Mouse (Mus musculus): ENCODE measurements around the gene Ptprm.

Gene Ptprm

DNA sequence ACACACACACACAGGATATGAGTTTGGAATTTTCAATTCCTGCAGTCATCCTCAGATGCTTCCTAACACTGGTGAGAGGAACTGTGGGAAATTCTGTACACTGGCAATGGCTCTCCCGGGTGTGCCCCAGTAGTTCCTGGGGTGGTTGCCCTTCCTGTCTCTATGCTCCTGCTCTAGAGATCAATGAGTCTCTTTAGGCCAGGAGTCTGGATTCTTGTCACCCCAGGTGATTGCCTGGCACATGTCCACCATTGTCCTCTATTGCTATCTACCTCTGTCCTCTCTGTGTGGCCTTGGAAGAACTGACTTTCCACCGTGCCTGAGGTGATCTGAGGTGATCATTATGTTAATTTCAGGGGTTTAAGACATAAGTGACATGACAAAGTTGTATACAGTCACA is 10.8 kb downstream of the Ptprm start:
- DNase-seq (ENCODE audit: low spot score), result no peak

DNA sequence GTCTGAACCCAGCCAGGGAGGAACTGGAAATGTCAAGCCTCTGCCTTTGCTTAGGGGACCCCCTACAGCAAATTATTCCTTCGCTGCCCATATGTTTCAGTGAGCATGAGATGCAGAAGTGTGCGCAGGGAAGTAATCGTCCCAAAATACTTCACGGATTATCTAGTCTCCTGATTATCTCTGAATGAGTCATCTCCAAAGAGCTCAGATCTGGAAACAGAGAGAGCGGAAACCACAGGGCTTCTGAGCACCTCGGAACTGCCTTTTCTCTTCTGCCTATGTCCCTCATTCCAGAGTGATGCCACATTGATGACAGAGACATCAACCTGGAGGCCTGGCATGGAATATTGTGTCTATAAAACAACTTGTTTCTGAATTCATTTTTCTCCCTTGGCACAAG is 11.3 kb downstream of the Ptprm start:
- DNase-seq (ENCODE audit: low spot score), result no peak

DNA sequence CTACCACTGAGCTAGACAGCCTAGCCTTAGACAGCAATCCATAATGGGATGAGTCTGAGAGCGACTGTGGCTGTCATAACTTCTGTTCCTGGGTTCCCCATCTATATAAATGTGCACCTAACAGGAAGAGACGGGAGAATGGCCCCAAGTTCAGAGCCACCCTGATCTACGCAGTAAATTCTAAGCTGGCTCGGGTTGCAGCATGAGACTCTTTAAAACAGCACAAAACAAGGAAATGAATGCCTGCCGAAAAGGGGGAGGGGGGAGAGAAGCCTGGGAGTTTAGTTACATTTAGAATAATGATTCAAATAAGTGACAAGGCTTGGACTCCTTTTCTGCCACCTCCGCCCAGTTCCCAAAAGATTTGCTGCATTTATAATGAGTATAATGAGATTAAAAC is 13.9 kb downstream of the Ptprm start:
- DNase-seq (ENCODE audit: low spot score), result no peak

DNA sequence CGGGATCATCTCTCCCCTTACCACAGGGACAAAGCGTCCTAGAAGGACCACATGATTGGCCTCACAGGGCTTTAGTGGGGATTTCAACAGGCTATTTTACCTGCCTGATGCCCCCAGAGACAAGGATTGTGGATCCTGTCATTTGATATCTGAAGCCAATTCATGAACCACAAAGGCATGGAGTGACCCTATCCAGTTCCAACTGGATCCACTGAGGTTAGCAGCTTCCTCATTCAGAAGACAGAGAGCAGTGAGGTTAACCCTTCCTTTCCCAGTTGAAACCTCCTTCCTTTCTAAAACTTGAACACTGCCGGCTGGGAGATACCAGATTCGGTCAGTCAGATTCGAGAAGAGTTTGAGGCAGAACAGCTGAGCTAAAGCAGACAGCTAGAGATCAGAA is 14.7 kb downstream of the Ptprm start:
- DNase-seq (ENCODE audit: low spot score), result no peak

DNA sequence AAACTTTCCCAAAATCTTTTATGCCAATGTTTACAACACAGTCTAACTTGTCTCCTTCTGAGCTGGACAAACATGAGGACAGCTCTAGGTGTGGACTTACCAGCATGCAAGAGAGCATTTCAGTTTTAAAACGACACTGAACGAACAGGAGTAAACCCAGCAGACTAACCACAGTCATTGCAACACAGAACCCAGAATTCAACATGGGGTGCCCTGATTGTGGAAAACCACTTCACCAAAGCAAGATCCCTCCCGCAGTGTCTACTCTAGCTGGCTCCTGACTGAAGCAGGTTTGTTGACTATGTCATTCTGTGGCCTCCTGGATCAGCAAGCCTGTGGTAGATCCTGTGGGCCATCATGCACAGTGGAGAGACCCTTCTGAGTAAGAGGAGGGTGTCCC is 19.9 kb downstream of the Ptprm start:
- DNase-seq (ENCODE audit: low spot score), result no peak

DNA sequence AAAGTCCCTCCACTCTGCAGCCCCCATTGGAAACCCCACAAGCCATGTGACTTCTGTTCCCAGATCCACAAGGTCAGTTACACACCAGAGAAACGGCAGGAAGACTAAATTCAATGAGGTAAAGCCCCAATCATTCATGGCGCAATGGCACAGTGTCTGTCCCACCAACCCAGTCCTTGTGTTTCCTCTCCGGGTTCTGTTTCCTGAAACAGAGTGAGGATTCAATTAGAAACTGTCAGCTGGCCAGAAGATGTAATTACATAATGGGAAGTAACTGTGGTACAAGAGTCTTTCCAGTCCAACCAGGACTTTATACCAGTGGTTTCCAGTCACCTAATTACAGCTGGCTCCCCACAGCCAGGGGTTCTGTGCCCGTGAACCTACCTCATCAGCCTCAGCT is 24.8 kb downstream of the Ptprm start:
- DNase-seq (ENCODE audit: low spot score), result no peak

DNA sequence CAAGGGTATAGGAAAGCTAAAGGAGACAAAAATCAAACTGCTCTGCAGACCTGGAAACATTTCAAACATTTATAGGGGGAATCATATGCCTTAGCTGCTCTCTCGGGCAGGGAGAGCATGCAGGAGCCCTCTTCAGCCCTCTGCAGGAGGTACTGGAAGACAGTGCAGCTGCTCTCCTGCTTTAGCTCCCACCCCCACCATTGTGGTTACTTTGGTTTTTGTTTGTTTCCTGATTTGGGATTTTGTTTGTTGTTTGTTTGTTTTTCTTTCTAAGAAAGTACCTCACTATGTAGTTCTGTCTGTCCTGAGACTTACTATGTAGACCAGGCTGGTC is 29.8 kb downstream of the Ptprm start:
- no peak for DNase-seq (ENCODE audit: low spot score)

DNA sequence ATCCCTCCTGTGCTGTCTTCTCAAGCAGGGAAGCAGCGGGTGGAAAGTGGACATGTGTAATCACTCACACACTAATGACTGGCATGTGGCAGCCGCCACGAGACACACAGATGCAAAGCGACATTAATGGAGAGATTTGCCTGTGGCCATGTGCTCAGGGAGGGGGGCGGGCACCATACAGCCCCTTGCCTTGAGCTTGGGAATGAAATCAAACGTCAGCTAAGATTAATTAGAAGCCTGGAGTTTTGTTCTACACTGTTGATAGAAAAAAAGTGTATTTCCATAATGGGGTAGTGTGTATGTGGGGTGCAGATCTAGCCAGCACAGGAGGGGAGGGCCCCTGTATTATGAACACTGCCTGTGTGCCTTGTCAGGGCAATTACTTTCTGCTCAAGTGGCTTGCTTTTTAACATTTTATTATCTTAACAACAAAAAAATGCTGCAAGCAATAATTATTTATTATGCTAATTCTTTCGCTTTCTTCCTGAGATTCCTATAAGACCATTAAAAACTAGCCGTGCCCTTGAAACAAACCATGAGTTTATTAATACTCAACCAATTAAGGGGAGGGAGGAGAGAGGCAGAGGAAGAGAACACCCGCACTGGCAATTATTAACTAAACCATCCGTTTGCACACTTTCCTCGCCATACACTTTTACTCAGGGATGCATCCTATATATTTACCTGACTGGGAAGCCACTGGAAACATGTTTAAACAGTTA is 30.3 kb downstream of the Ptprm start:
- DNase-seq (ENCODE audit: low spot score), result no peak

DNA sequence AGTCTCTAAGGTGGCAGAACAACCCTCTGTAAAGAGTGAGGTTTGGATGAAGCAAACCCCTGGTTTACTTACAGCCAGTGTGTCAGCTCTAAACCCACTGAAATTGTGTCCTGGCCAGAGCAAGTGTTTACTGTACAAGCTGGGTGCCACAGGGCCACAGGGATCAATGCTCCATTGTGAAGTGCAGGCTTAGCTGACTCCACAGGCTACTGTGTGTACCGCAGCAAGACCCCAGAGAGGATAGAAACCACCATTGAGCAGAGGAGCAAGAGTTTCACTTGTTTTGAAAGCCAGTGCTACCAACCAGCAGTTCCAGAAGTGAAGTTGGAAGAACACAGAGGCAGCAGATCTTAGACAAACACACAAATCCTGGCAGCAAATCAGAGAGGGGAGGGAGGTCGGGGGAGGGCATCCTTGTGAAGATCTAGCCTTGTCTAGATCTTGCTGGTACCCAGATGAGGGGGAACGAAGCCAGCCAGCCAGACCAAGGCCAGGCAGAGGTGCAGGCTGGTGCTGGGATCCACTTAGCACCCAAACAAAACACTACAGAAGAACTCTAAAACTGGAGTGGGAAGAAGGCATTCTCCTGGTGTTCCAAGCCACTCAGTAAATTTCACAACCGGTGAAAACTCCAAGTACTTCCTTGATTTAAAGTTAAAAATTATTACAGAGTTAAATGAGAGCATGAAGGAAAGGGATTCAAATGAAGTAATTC is 39.6 kb downstream of the Ptprm start:
- DNase-seq (ENCODE audit: low spot score), result no peak

DNA sequence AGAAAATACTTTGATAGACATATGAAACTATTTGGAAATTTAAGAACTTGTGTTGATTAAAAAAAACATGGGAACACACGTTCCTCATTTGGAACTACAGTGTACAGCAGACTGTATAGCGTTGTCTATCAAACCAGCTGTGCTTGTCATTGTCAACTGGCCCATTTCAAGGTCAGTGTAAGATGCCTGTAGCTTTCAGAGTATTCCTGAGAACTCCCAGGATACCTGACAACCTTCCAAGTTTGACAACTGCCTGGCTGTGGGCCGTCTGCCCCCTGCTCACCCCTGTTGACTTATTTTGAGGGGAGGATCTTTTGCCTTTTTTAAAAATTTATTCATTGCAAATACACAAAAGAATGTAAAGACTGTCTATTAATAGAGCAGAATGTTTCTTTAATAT is 45.8 kb downstream of the Ptprm start:
- DNase-seq (ENCODE audit: low spot score), result no peak

DNA sequence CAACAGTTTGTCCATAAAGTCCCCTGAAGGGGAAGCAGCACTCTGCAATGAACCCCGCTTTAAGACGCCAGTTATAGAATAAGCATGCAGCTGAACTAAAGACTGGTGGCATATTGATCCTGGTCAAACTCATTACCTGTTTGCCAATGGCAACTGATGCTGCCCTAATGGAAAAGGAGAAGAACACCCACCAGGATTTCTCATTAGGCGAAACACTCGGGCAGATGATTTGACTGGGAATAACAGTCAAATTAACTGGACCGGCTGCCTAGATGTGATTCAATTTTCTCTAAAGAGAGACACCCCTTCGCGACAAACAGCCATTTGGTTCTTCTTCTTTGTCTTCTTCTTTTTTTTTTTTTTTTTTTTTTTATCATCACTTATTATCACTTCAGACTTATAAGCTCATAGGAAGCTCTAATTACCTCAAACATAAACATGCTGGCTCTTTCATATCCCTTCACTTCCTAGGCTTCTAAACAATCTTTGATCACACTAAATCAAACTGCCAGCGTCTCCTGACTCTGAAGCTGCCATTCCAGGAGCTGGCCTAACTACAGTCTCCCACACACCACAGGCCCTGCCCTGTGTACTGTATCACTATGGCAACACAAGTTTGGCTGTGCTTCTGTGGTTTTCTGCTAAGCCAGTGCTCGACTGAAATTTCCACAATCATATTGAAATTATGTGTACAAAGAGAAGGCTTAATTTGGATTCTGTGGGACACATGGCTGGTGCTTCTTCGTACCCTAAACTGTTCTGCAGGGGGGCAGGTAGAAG is 48.0 kb downstream of the Ptprm start:
- no peak for DNase-seq (ENCODE audit: low spot score)

DNA sequence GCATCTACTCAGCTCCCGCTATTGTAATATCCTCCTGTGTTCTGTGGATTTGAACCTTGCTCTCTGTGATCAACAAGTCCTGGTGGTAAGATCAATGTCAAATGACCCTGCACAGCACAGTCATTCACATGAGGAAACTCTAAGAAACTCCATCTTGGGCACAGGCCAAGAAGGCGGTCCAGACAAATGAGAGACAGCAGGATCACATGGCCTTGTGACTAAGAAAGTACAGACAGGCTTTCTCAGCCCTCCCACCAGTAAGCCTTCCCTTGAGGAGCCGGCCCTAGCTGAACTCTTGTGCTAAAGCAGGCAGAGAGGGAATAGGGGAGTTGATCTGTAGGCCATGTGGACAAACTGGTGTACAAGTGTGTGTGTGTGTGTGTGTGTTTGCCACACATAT is 49.4 kb downstream of the Ptprm start:
- peak; percentile 37 for DNase-seq (ENCODE audit: low spot score)

DNA sequence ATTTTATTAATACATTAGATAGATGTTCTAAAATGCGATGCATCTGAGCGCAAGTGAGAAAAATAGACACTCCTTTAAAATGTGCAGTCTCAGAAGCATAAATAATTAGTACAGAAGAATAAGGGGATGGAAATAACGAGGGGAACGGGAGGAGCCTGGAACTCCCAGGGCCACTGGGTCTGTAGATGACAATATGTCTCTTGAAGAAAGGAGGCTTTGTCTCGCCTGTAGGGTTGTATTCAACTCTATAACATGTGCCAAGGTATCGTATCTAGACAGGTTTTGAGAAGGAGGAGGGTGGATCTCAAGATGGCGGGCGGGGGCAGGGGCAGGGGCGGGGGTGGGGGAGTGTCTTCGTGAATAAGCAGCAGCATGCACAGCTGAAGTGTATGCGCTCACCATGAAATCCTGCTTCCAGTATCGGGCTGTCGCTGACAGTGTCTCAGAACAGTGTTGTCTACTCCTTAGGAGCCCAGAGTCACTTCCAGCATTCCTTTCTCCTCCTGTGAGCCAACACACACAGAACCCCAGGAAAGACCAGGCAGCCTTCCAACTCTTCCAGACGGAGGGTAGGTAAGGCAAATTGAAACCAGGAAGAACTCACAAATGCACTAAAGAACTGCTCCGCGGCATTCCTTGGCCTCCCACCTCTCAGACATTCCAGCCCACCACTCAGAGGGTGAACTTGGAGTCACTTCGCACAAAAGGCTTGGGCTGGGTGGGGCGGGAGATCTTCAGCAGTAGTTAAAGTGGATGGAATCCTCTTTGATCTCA is 50.7 kb downstream of the Ptprm start:
- no peak for DNase-seq (ENCODE audit: low spot score)

DNA sequence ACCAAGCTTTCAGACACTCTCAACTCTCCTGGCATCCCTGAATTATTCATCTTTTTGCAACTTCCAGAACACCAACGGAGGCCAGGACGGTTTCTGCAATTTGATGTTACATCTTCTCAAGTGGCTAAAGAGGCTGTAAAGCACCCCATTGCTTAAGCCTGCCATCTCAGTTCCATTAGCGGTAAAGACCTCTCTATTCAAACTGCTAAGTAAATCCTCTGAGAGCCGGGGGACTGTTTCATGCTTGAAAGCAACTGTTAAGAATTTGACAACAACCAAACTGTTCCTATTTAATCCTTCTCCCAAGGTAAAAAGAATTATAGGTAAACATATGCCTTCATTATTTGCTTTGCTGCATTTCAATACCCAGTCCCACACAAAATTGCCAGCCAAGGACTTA is 51.7 kb downstream of the Ptprm start:
- no peak for DNase-seq (ENCODE audit: low spot score)

DNA sequence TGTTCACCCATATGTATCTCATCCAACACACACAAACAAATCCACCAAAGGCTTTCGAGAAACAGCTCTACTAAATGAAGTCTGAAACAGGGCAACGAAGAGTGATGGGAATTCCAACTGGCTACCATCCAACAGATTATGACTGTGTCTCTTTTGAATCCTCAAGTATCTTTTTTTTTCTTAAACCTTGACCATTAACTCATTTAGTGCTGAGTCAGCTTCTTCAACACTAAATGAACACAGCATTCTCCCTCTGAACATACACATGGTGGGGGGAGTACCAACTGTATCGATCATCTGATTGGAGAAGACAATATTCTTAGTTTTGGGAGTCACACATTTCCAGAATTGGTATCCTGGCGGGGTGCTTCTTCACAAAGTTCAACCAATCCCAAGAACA is 52.2 kb downstream of the Ptprm start:
- no peak for DNase-seq (ENCODE audit: low spot score)

DNA sequence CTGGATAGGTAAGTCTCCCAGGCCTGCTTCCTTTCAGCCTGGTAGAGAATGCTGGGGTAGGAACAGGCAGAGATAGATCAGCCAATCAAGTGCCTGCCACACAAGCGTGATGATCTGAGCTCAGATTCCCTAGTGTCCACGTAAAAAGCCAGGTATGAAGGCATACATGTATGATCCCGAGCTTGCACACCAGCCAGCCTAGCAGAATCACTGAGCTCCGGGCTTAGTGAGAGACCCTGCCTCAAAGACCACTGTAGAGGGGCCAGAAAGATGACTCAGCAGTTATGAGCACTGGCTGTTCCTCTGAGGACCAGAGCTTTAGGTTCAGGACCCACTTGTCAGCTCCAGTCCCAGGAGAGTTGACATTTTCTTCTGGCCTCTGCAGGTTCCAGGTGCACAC is 52.9 kb downstream of the Ptprm start:
- DNase-seq (ENCODE audit: low spot score), result no peak

DNA sequence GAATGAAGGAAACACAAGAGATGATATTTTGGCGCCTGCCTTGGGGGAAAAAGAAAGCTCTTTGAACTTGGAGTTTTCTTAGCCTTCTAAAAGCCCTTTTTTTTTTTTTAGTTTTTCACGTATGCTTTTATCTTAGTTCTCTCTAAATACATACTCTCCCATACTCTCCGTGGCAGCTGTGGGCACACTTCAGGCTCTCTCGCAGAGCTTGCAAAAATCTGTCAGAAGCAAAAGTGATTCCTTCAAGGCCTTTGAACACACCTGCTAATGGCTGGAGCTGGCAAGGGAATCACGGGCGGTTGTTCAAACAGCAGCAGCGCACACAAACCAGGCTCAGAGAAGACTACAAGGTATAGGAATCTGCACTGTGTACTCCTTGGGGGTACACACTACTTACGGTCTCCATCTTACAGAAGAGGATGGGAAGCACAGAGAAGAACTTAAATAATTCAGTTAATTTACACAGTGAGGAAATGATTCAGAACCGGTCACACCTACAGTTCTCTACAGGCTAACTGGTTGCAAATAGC is 55.9 kb downstream of the Ptprm start:
- DNase-seq (ENCODE audit: low spot score), result no peak

DNA sequence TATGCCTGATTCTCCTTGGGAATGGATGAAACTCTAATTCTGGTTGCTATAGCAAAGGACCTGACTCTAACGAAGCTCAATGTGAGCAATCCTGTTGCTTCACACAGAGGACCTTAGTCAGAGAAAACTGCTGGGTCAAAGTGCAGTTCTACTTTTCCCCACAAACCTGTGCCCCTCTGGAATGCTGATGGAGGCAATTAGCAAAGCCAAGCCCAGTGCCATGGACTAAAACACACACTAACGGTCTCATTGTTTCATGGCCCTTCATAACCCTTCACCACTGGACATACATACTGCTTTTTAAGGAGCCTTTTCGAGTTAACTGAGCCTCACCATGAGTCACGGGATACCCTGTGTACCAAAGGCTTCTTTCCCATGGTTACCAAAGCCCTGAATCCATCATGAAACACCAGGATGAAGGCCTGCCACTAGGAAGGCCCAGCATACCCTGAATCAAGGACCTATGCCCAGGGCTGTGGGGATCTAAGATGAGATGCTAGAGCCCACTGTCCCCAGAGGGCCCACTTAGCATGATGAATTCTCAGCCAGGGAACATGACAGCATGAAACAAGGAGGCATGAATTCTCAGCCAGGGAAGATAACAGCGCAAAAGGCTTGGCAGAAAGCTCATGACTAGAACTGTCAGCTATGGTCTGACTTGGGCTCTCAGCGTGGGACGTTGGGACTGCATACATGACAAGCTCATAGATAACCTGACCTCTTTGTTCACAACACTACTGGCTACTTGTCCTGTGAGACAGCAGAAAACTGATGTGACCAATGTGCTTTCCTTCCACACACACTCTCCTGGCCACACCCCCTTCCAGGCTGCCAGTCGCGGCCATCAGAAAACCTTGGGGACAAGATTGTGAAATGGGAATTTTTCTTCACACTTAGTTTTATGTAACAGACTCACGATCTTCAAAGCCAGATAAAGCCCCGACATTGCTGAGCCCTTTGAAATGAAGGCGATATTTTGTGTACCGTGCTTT is 57.4 kb downstream of the Ptprm start:
- DNase-seq (ENCODE audit: low spot score), result no peak

DNA sequence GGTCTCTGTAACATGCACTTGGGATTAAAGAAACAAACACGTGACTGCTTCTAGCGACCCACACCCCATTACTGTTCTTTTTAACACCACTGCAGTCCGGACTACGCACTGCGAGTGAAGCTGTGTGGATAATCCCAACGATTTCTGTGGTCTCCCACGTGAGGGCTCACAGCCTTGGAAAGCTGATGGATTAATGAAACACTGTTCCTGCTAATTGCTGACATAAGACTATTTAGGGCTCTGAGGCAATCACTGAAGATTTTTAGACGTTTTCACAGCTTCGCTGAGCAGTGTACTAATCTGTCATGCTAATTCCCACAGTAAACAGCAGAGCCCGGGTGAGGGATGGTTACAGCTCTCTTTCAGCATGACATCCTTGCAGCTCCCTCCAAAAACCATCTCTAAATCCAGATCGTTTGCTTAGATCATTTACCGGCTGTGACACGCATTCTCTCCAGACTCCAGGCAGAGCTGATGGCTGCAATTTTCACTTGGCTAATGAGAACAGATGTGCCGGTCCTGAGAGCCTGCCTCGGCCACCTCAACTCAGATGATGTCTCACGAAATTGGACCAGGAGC is 63.5 kb downstream of the Ptprm start:
- DNase-seq (ENCODE audit: low spot score), result no peak

DNA sequence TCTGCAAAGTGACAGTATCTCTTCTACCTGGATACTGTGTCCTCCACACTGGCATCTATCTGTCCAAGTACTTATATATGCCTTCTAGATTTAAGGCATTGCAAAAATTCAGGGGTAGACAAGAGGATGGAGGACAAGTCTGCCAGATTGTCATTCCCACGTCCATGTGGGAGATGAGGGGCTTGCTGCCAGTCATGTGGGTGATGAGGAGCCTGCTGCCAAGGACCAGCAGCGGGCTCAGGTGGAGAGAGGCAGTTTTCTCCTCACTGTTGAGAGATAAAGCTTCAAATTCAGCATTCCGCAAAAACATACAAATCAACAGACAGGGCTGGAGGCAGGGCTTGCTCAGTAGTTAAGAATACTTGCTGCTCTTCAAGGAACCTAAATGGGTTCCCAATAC is 66.8 kb downstream of the Ptprm start:
- no peak for DNase-seq (ENCODE audit: low spot score)
